Mouse (Mus musculus) heart, embryonic 14.5 days (tissue): ENCODE data around the gene Prkcz. TPM values are rescaled to one million over a fixed set of nuclear protein-coding genes. Genes with fewer than 3 reads are reported as not detected.

Source experiments
- ATAC-seq: fragments of 200-750 bp; cut with Nextera tagmentation; 2 replicates; pipeline ENCODE4 v1.8.0; 2017; ENCODE audit warnings: low read depth, moderate TSS enrichment; ENCODE audit not compliant: insufficient number of reproducible peaks, insufficient read depth, low FRiP score
- H3K27ac ChIP-seq, 2 experiments: fragments of 200-500 bp in 1 of 2; fragments of 300-500 bp in 1 of 2; sonication (generic) in 1 of 2; replicated peaks in 1 of 2; 2 replicates each; pipeline ENCODE4 v1.5.1; 2012 to 2014; ENCODE audit warnings: low read depth in 2 of 2, low read length in 2 of 2, control low read depth in 1 of 2, mild to moderate bottlenecking in 1 of 2, mixed read lengths in 1 of 2; ENCODE audit not compliant: control insufficient read depth in 1 of 2, insufficient read depth in 1 of 2
- H3K27me3 ChIP-seq: fragments of 300-500 bp; sonication (generic); 2 replicates; pipeline ENCODE4 v1.6.1; 2014; ENCODE audit warnings: mild to moderate bottlenecking, low read length, control low read depth; ENCODE audit not compliant: control insufficient read depth, insufficient read depth
- H3K36me3 ChIP-seq: fragments of 300-500 bp; sonication (generic); 2 replicates; pipeline ENCODE4 v1.6.1; 2014; ENCODE audit warnings: mild to moderate bottlenecking, control low read depth, low read length, mixed read lengths; ENCODE audit not compliant: control insufficient read depth, insufficient read depth
- H3K4me1 ChIP-seq, 2 experiments: fragments of 200-500 bp in 1 of 2; fragments of 300-500 bp in 1 of 2; sonication (generic) in 1 of 2; 2 replicates each; pipeline ENCODE4 v1.6.1; 2012 to 2014; ENCODE audit warnings: low read length in 2 of 2, control low read depth in 1 of 2, mixed read lengths in 1 of 2; ENCODE audit not compliant: control insufficient read depth in 2 of 2, insufficient read depth in 2 of 2
- H3K4me2 ChIP-seq: fragments of 300-500 bp; sonication (generic); 2 replicates; pipeline ENCODE4 v1.6.1; 2014; ENCODE audit warnings: mild to moderate bottlenecking, low read length
- H3K4me3 ChIP-seq, 2 experiments: fragments of 200-500 bp in 1 of 2; fragments of 300-500 bp in 1 of 2; sonication (generic) in 1 of 2; 2 replicates each; pipeline ENCODE4 v1.5.1; 2012 to 2014; ENCODE audit warnings: low read length in 2 of 2, mild to moderate bottlenecking in 2 of 2, control low read depth in 1 of 2, low read depth in 1 of 2, moderate library complexity in 1 of 2; ENCODE audit not compliant: control insufficient read depth in 1 of 2, insufficient read depth in 1 of 2
- H3K9ac ChIP-seq: fragments of 300-500 bp; sonication (generic); 2 replicates; pipeline ENCODE4 v1.6.1; 2014; ENCODE audit warnings: mild to moderate bottlenecking, low read length
- H3K9me3 ChIP-seq: fragments of 300-500 bp; sonication (generic); 2 replicates; pipeline ENCODE4 v1.6.1; 2016; ENCODE audit warnings: low read length, control low read depth; ENCODE audit not compliant: control insufficient read depth
- WGBS: fragments of 180-500 bp; shearing (Covaris S2); extraction: QIAGEN DNeasy Blood & Tissue Kit; methylation state at CpG from one replicate; pipeline ENCODE4 v1.1.7; 2014; 5-methylcytosine and 5-hydroxymethylcytosine counted together
- polyA plus RNA-seq: library from polyadenylated mRNA; unstranded; fragments of >200 nt; fragmentation: Nextera tagmentation; extraction: Ambion mirVana; gene quantifications from 2 replicates; pipeline ENCODE4 v1.2.1, GENCODE M21; 2014

Gene Prkcz
- polyA plus RNA-seq, 1 experiment from 2014 or later = 8.5 TPM

- Histone ChIP-seq H3K4me1 (no peaks in the 10 kb centered on the region), H3K9ac (no peak overlapping the region), H3K9me3 (no peaks in the 10 kb centered on the region), H3K4me2 (no peak overlapping the region), H3K4me3 (no peak overlapping the region), H3K27ac (no peak overlapping the region), H3K27me3 (no peaks in the 10 kb centered on the region), H3K36me3 (no peaks in the 10 kb centered on the region)
- no peak for ATAC-seq
- 78% methylated on average over 4 of the region's 4 CpGs for WGBS
Measured at GRCm38 (mm10) chr4:155298826-155299225, 62.3 kb downstream of the Prkcz start.

- no peaks in the 10 kb centered on the region for H3K36me3 ChIP-seq
- no peak overlapping the region for H3K4me3 ChIP-seq
- 53% methylated on average over 2 of the region's 2 CpGs for WGBS
- no peaks in the 10 kb centered on the region for H3K4me1 ChIP-seq
- H3K4me2 ChIP-seq = no peak overlapping the region
- no peak overlapping the region for H3K27ac ChIP-seq
- no peak for ATAC-seq
- no peaks in the 10 kb centered on the region for H3K9me3 ChIP-seq
- H3K9ac ChIP-seq = no peak overlapping the region
- no peaks in the 10 kb centered on the region for H3K27me3 ChIP-seq
Measured at GRCm38 (mm10) chr4:155297057-155297456, 64.1 kb downstream of the Prkcz start.

- H3K27me3 ChIP-seq = no peaks in the 10 kb centered on the region
- no peak overlapping the region for H3K4me3 ChIP-seq
- H3K9ac ChIP-seq = no peak overlapping the region
- no peaks in the 10 kb centered on the region for H3K36me3 ChIP-seq
- no peaks in the 10 kb centered on the region; a peak in 2 of 4 replicates for H3K4me1 ChIP-seq
- WGBS = 45% methylated on average over 4 of the region's 4 CpGs
- H3K9me3 ChIP-seq = no peaks in the 10 kb centered on the region
- H3K27ac ChIP-seq = no peak overlapping the region
- no peak overlapping the region for H3K4me2 ChIP-seq
- no peak for ATAC-seq
Measured at GRCm38 (mm10) chr4:155295996-155296395, 65.2 kb downstream of the Prkcz start.

GRCm38 (mm10) chr4:155295026-155295590, 66.1 kb downstream of the Prkcz start:
- no peaks in the 10 kb centered on the region for H3K27me3 ChIP-seq
- H3K4me2 ChIP-seq = no peak overlapping the region
- no peak overlapping the region for H3K9ac ChIP-seq
- H3K9me3 ChIP-seq = no peaks in the 10 kb centered on the region
- H3K4me3 ChIP-seq = no peak overlapping the region
- no peak for ATAC-seq
- no peak overlapping the region for H3K27ac ChIP-seq
- WGBS = 72% methylated on average over 10 of the region's 10 CpGs
- no peaks in the 10 kb centered on the region; a peak in 2 of 4 replicates for H3K4me1 ChIP-seq
- H3K36me3 ChIP-seq = no peaks in the 10 kb centered on the region

GRCm38 (mm10) chr4:155294381-155294780, 66.8 kb downstream of the Prkcz start:
- no peak overlapping the region for H3K9ac ChIP-seq
- no peaks in the 10 kb centered on the region for H3K27me3 ChIP-seq
- H3K36me3 ChIP-seq = no peaks in the 10 kb centered on the region
- 88% methylated on average over 14 of the region's 14 CpGs for WGBS
- no peak overlapping the region for H3K4me3 ChIP-seq
- no peak overlapping the region for H3K4me2 ChIP-seq
- no peak for ATAC-seq
- H3K27ac ChIP-seq = no peak overlapping the region
- no peaks in the 10 kb centered on the region; a peak in 2 of 4 replicates for H3K4me1 ChIP-seq
- H3K9me3 ChIP-seq = no peaks in the 10 kb centered on the region

- 80% methylated on average over 10 of the region's 10 CpGs for WGBS
- H3K36me3 ChIP-seq = no peaks in the 10 kb centered on the region
- no peaks in the 10 kb centered on the region; a peak in 2 of 4 replicates for H3K4me1 ChIP-seq
- H3K9me3 ChIP-seq = no peaks in the 10 kb centered on the region
- H3K27ac ChIP-seq = no peak overlapping the region
- no peak overlapping the region for H3K4me3 ChIP-seq
- H3K9ac ChIP-seq = no peak overlapping the region
- H3K4me2 ChIP-seq = no peak overlapping the region
- ATAC-seq = no peak
- no peaks in the 10 kb centered on the region for H3K27me3 ChIP-seq
Measured at GRCm38 (mm10) chr4:155292863-155293262, 68.3 kb downstream of the Prkcz start.

- Histone ChIP-seq H3K9ac (no peak overlapping the region), H3K4me2 (no peak overlapping the region), H3K4me1 (no peaks in the 10 kb centered on the region; a peak in 2 of 4 replicates), H3K9me3 (no peaks in the 10 kb centered on the region), H3K27ac (no peak overlapping the region), H3K36me3 (no peaks in the 10 kb centered on the region), H3K27me3 (no peaks in the 10 kb centered on the region), H3K4me3 (no peak overlapping the region)
- no peak for ATAC-seq
- WGBS = 91% methylated on average over 7 of the region's 7 CpGs
Measured at GRCm38 (mm10) chr4:155290045-155290444, 71.1 kb downstream of the Prkcz start.

- no peaks in the 10 kb centered on the region for H3K9me3 ChIP-seq
- no peak overlapping the region for H3K27ac ChIP-seq
- no peak overlapping the region for H3K9ac ChIP-seq
- H3K4me1 ChIP-seq = peaks cover 0 to 5% of the 10 kb centered on the region in 2 experiments; a peak in 2 of 4 replicates
- H3K27me3 ChIP-seq = no peaks in the 10 kb centered on the region
- H3K4me3 ChIP-seq = no peak overlapping the region
- no peak overlapping the region for H3K4me2 ChIP-seq
- ATAC-seq = no peak
- 60% methylated on average over 1 of the region's 1 CpGs for WGBS
- H3K36me3 ChIP-seq = no peaks in the 10 kb centered on the region
Measured at GRCm38 (mm10) chr4:155288586-155288985, 72.6 kb downstream of the Prkcz start.
